Mouse (Mus musculus) liver, postnatal 0 days (tissue): ENCODE measurements around the gene Wasf2.

ENCODE experiments used
- CTCF ChIP-seq: sonication (generic); IDR thresholded peaks from 2 replicates; pipeline ENCODE4 v1.5.1; 2016; ENCODE audit warnings: antibody characterized with exemption, low read depth
- EP300 ChIP-seq: IDR thresholded peaks from 2 replicates; pipeline ENCODE4 v1.6.1; 2016; ENCODE audit warnings: antibody characterized with exemption, low read depth, mild to moderate bottlenecking

- no peak for TF ChIP-seq CTCF
- no peak for TF ChIP-seq EP300
These were observed 67.5 kb downstream of the Wasf2 start for GRCm38 (mm10) chr4:133197801-133198286.
